Mouse (Mus musculus): ENCODE data around the gene C9. TPM values are rescaled to one million over a fixed set of nuclear protein-coding genes. Genes with fewer than 3 reads are reported as not detected.

C9 gene
- polyA plus RNA-seq, 1 experiment, result not detected

DNA sequence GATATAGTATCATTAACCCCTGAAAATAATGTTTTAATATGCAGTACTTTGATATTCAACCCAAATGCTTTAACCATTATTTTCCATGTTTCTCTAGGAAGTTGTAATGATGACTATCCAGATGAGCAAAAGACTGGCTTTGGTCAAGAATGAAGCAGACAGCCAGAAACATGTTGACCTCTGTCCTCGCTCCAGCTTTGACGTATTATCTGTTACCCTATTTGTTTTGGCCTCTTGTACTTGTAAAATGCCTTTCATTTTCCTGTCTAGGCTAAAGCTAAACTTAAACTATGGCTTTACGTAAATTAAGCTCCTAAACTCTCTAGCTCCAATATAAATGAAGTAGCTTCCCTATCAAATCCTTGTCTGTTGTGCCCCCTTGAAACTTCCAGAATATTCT, 6.4 kb upstream of the C9 start:
- Histone ChIP-seq H3K79me2 (ENCODE audit: control insufficient read depth, insufficient read depth) (no peaks in the 10 kb centered on the region), H3K27me3 (ENCODE audit: control insufficient read depth, insufficient read depth, insufficient read length) (no peaks in the 10 kb centered on the region), H3ac (ENCODE audit: control insufficient read depth, insufficient read length) (no peak overlapping the region), H3K4me2 (ENCODE audit: low read depth) (no peak overlapping the region), H3K36me3 (ENCODE audit: control insufficient read depth, insufficient read depth) (peaks cover 19% of the 10 kb centered on the region), H3K4me3 (no peak overlapping the region)
- TF ChIP-seq E2F4 (IDR thresholded peaks at IDR 0.05; ENCODE audit: insufficient read depth) (no peak), MAX (IDR thresholded peaks at IDR 0.05; ENCODE audit: low read depth) (no peak), MYOG (IDR thresholded peaks at IDR 0.05; ENCODE audit: control insufficient read depth in 1 of 3, insufficient read depth in 1 of 3, insufficient read length in 2 of 3, low read depth in 2 of 3) (no peak), REST (IDR thresholded peaks at IDR 0.05; ENCODE audit: insufficient read depth, insufficient read length) (no peak), TCF12 (IDR thresholded peaks at IDR 0.05; ENCODE audit: insufficient read depth, poor library complexity, severe bottlenecking) (no peak), CEBPB (IDR thresholded peaks at IDR 0.05; ENCODE audit: insufficient read depth, poor library complexity, severe bottlenecking) (no peak), POLR2A (IDR thresholded peaks at IDR 0.05; ENCODE audit: insufficient read length, low read depth) (no peak), TCF3 (IDR thresholded peaks at IDR 0.05; ENCODE audit: insufficient read length, low read depth) (no peak), SRF (IDR thresholded peaks at IDR 0.05; ENCODE audit: control insufficient read depth, insufficient read length, low read depth) (no peak), MYOD1 (IDR thresholded peaks at IDR 0.05; ENCODE audit: control insufficient read depth in 1 of 3, insufficient read length in 2 of 3, low read depth in 2 of 3) (no peak), USF1 (IDR thresholded peaks at IDR 0.05; ENCODE audit: low read depth) (no peak), POLR2AphosphoS2 (IDR thresholded peaks at IDR 0.05; ENCODE audit: insufficient read length, low read depth) (no peak)

DNA sequence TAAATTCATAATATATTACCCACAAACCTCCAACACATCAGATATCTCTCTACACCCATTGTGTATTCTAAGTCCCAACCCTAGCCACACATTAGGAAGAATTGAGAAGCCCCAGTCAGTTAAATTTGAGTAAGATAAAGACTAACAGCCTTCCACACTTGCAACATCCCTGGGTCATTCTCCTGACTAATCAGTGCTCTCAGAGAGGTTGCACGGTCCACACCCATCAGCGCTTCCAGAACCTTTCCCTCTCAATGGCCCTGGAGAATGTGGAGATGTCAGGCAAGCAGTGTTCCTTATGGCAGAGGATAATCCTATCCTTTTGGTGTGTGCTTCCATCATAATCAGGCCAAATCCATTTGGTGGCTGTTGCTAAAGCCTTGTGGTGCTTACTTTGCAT, 675 bp upstream of the C9 start:
- H3K36me3 ChIP-seq (ENCODE audit: control insufficient read depth, insufficient read depth), result no peaks in the 10 kb centered on the region
- no peak overlapping the region for H3ac ChIP-seq (ENCODE audit: control insufficient read depth, insufficient read length)
- TF ChIP-seq REST (IDR thresholded peaks at IDR 0.05; ENCODE audit: insufficient read depth, insufficient read length), result no peak
- no peak for TF ChIP-seq USF1 (IDR thresholded peaks at IDR 0.05; ENCODE audit: low read depth)
- TF ChIP-seq MAX (IDR thresholded peaks at IDR 0.05; ENCODE audit: low read depth), result no peak
- TF ChIP-seq CEBPB (IDR thresholded peaks at IDR 0.05; ENCODE audit: insufficient read depth, poor library complexity, severe bottlenecking), result no peak
- no peak for TF ChIP-seq SRF (IDR thresholded peaks at IDR 0.05; ENCODE audit: control insufficient read depth, insufficient read length, low read depth)
- TF ChIP-seq E2F4 (IDR thresholded peaks at IDR 0.05; ENCODE audit: insufficient read depth), result no peak
- TF ChIP-seq POLR2AphosphoS2 (IDR thresholded peaks at IDR 0.05; ENCODE audit: insufficient read length, low read depth), result no peak
- no peak for TF ChIP-seq POLR2A (IDR thresholded peaks at IDR 0.05; ENCODE audit: insufficient read length, low read depth)
- TF ChIP-seq MYOG (IDR thresholded peaks at IDR 0.05; ENCODE audit: control insufficient read depth in 1 of 3, insufficient read depth in 1 of 3, insufficient read length in 2 of 3, low read depth in 2 of 3), result no peak
- no peak for TF ChIP-seq MYOD1 (IDR thresholded peaks at IDR 0.05; ENCODE audit: control insufficient read depth in 1 of 3, insufficient read length in 2 of 3, low read depth in 2 of 3)
- TF ChIP-seq TCF12 (IDR thresholded peaks at IDR 0.05; ENCODE audit: insufficient read depth, poor library complexity, severe bottlenecking), result no peak
- no peak for TF ChIP-seq TCF3 (IDR thresholded peaks at IDR 0.05; ENCODE audit: insufficient read length, low read depth)
- H3K4me2 ChIP-seq (ENCODE audit: low read depth), result no peak overlapping the region
- H3K27me3 ChIP-seq (ENCODE audit: control insufficient read depth, insufficient read depth, insufficient read length), result no peaks in the 10 kb centered on the region
- no peak overlapping the region for H3K4me3 ChIP-seq
- H3K79me2 ChIP-seq (ENCODE audit: control insufficient read depth, insufficient read depth), result no peaks in the 10 kb centered on the region

DNA sequence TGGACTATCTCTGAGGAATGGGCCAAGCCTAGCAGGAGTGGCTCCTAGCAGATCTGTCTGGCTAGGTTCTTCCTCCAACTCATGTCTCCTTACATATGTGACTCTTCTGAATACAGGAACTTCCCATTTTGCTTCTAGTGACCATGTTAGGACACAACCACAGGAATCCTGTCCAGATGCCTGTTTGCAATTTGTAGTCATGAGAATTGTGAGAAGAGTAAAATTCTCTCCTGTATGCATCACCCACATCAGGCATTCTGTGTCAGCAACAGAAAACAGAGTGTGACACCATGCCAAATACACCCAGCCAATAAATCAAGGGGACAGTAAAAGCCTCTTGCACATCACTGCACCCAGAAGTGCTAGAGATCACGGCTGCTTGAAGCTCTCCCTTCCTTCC, 1.1 kb downstream of the C9 start:
- Histone ChIP-seq H3K27me3 (ENCODE audit: control insufficient read depth, insufficient read depth, insufficient read length) (no peaks in the 10 kb centered on the region), H3K4me3 (no peak overlapping the region), H3K79me2 (ENCODE audit: control insufficient read depth, insufficient read depth) (no peaks in the 10 kb centered on the region), H3K4me2 (ENCODE audit: low read depth) (no peak overlapping the region), H3ac (ENCODE audit: control insufficient read depth, insufficient read length) (no peak overlapping the region), H3K36me3 (ENCODE audit: control insufficient read depth, insufficient read depth) (no peaks in the 10 kb centered on the region)
- no peak for TF ChIP-seq MYOG (IDR thresholded peaks at IDR 0.05; ENCODE audit: control insufficient read depth in 1 of 3, insufficient read depth in 1 of 3, insufficient read length in 2 of 3, low read depth in 2 of 3)
- TF ChIP-seq TCF3 (IDR thresholded peaks at IDR 0.05; ENCODE audit: insufficient read length, low read depth), result no peak
- no peak for TF ChIP-seq REST (IDR thresholded peaks at IDR 0.05; ENCODE audit: insufficient read depth, insufficient read length)
- TF ChIP-seq MAX (IDR thresholded peaks at IDR 0.05; ENCODE audit: low read depth), result no peak
- no peak for TF ChIP-seq TCF12 (IDR thresholded peaks at IDR 0.05; ENCODE audit: insufficient read depth, poor library complexity, severe bottlenecking)
- TF ChIP-seq E2F4 (IDR thresholded peaks at IDR 0.05; ENCODE audit: insufficient read depth), result no peak
- TF ChIP-seq SRF (IDR thresholded peaks at IDR 0.05; ENCODE audit: control insufficient read depth, insufficient read length, low read depth), result no peak
- no peak for TF ChIP-seq POLR2A (IDR thresholded peaks at IDR 0.05; ENCODE audit: insufficient read length, low read depth)
- TF ChIP-seq MYOD1 (IDR thresholded peaks at IDR 0.05; ENCODE audit: control insufficient read depth in 1 of 3, insufficient read length in 2 of 3, low read depth in 2 of 3), result no peak
- no peak for TF ChIP-seq USF1 (IDR thresholded peaks at IDR 0.05; ENCODE audit: low read depth)
- no peak for TF ChIP-seq POLR2AphosphoS2 (IDR thresholded peaks at IDR 0.05; ENCODE audit: insufficient read length, low read depth)
- no peak for TF ChIP-seq CEBPB (IDR thresholded peaks at IDR 0.05; ENCODE audit: insufficient read depth, poor library complexity, severe bottlenecking)

DNA sequence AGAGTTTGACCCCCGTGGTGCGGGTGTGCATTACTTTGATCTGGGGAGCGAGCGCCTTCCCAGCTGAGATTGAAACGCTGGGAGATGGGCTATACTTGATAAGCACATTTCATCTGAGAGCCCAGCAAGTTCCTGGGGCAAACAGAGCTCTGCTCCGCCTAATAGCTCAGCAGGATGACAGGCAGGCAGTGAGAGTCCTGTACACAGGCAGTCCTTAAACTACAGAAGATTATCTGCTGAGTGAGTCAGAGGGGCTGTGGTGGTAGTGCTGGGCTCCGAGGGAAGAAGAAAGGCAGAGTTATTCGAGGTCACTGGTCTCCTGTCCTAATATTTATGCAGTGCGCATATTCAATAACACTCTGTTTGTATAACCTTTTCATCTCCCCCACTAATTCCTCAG, 3.8 kb downstream of the C9 start:
- Histone ChIP-seq H3ac (ENCODE audit: control insufficient read depth, insufficient read length) (no peak overlapping the region), H3K4me2 (ENCODE audit: low read depth) (peak overlapping the region; percentile 59), H3K79me2 (ENCODE audit: control insufficient read depth, insufficient read depth) (no peaks in the 10 kb centered on the region), H3K36me3 (ENCODE audit: control insufficient read depth, insufficient read depth) (no peaks in the 10 kb centered on the region), H3K27me3 (ENCODE audit: control insufficient read depth, insufficient read depth, insufficient read length) (no peaks in the 10 kb centered on the region), H3K4me3 (no peak overlapping the region)
- TF ChIP-seq POLR2AphosphoS2 (IDR thresholded peaks at IDR 0.05; ENCODE audit: insufficient read length, low read depth) (no peak), USF1 (IDR thresholded peaks at IDR 0.05; ENCODE audit: low read depth) (no peak), TCF12 (IDR thresholded peaks at IDR 0.05; ENCODE audit: insufficient read depth, poor library complexity, severe bottlenecking) (no peak), MYOG (IDR thresholded peaks at IDR 0.05; ENCODE audit: control insufficient read depth in 1 of 3, insufficient read depth in 1 of 3, insufficient read length in 2 of 3, low read depth in 2 of 3) (no peak), TCF3 (IDR thresholded peaks at IDR 0.05; ENCODE audit: insufficient read length, low read depth) (no peak), SRF (IDR thresholded peaks at IDR 0.05; ENCODE audit: control insufficient read depth, insufficient read length, low read depth) (no peak), REST (IDR thresholded peaks at IDR 0.05; ENCODE audit: insufficient read depth, insufficient read length) (no peak), POLR2A (IDR thresholded peaks at IDR 0.05; ENCODE audit: insufficient read length, low read depth) (no peak), CEBPB (IDR thresholded peaks at IDR 0.05; ENCODE audit: insufficient read depth, poor library complexity, severe bottlenecking) (no peak), E2F4 (IDR thresholded peaks at IDR 0.05; ENCODE audit: insufficient read depth) (no peak), MYOD1 (IDR thresholded peaks at IDR 0.05; ENCODE audit: control insufficient read depth in 1 of 3, insufficient read length in 2 of 3, low read depth in 2 of 3) (no peak), MAX (IDR thresholded peaks at IDR 0.05; ENCODE audit: low read depth) (no peak)

All from myocyte (in vitro differentiated cells).